ENCODE assay signal across 10 mouse cellular contexts in the genomic region with DNA sequence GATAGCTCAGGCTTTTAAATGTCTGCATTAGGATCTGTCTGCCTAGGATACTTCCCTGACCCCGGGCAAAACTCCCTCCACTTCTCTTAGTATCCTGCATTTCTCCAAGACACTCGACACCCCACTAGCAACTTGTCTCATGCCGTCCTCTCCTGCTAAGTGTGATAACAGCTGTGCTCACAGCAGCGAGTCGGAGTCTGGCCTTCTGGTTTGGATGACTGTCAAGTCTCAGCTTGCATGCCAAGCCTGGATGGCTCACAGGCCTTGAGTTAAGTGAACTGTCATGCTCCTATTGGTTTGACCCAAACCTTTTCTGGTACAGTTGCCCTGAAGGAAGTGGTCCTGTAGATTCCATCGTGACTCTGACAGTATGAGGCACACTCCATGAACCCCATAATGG.
DNase-seq lines count a peak whose midpoint lies in the region; TF ChIP-seq lines count a peak whose summit lies in the region.
"Had no signal": no experiment of that assay in that cellular context is flagged by ENCODE, and none has a peak within 500 bp of the region (broad histone marks: within the 10 kb centered on the region; RNA-seq: fewer than 3 reads in every experiment).

No protein-coding gene starts in this region.

- H3K4me3 ChIP-seq in cerebellum, adult 2 months (replicated peaks; ENCODE audit: insufficient read depth, low read depth, low read length) = no peak overlapping the region
- H3K4me3 ChIP-seq in kidney, adult 2 months (ENCODE audit: insufficient read depth, low read depth, low read length) = no peak overlapping the region
- H3K4me3 ChIP-seq: forebrain, embryonic 15.5 days; left cerebral cortex, adult 2 months had no signal

- H3K4me1 ChIP-seq in cerebellum, adult 2 months (ENCODE audit: control insufficient read depth, insufficient read depth, low read length) = peaks cover 3% of the 10 kb centered on the region; the same call in 1 of the 2 replicates
- no peaks in the 10 kb centered on the region for H3K4me1 ChIP-seq in kidney, adult 2 months (ENCODE audit: control insufficient read depth, insufficient read depth, low read length)
- H3K4me1 ChIP-seq: forebrain, embryonic 15.5 days had no signal

- TF ChIP-seq POLR2A in cerebellum, adult 2 months (IDR thresholded peaks at IDR 0.05; ENCODE audit: borderline replicate concordance, insufficient read depth, low read length) = no peak
- TF ChIP-seq POLR2A in kidney, adult 2 months (IDR thresholded peaks at IDR 0.05; ENCODE audit: low read depth, low read length) = no peak

- H3K36me3 ChIP-seq in kidney, adult 2 months (ENCODE audit: control insufficient read depth, insufficient read depth, low read length) = no peaks in the 10 kb centered on the region
- H3K36me3 ChIP-seq: forebrain, embryonic 15.5 days had no signal

- peak; percentile 29 to 43 for DNase-seq in cerebellum, adult 2 months
- DNase-seq in cerebellum, adult 18-20 months = no peak
- DNase-seq in layer of hippocampus, adult 8-10 months (ENCODE audit: low spot score in 2 of 2) = peak; percentile 9 to 11
- no peak for DNase-seq in layer of hippocampus, adult 9-10 months (ENCODE audit: low spot score)
- DNase-seq in adrenal gland, postnatal 14 days = peak; percentile 64
- DNase-seq in heart, postnatal 14 days = peak; percentile 19 to 46
- no peak for DNase-seq in spleen, adult 18-20 months
- DNase-seq in kidney, adult 2 months = no peak

- H3K27ac ChIP-seq in cerebellum, adult 2 months (ENCODE audit: insufficient read depth, low read length) = no peak overlapping the region
- no peak overlapping the region for H3K27ac ChIP-seq in kidney, adult 2 months (ENCODE audit: insufficient read depth, low read depth, low read length)
- H3K27ac ChIP-seq: forebrain, embryonic 15.5 days; left cerebral cortex, adult 2 months had no signal

- no peaks in the 10 kb centered on the region for H3K27me3 ChIP-seq in cerebellum, adult 2 months (ENCODE audit: control insufficient read depth, insufficient read depth, low read length)
- no peaks in the 10 kb centered on the region for H3K27me3 ChIP-seq in kidney, adult 2 months (replicated peaks; ENCODE audit: control insufficient read depth, insufficient read depth, low read length)
- H3K27me3 ChIP-seq: forebrain, embryonic 15.5 days had no signal

- WGBS in cerebellum, adult 2 months = 4% methylated on average over 6 of the region's 6 CpGs
- WGBS in kidney, adult 2 months = 19% methylated on average over 6 of the region's 6 CpGs

- intact Hi-C loops in heart, postnatal 14 days (cut with DNase I) = no loop called here

- no peak for TF ChIP-seq CTCF in cerebellum, adult 2 months (IDR thresholded peaks at IDR 0.05; ENCODE audit: borderline replicate concordance, insufficient read depth, low read depth, low read length)
- TF ChIP-seq CTCF in kidney, adult 2 months (conservative IDR thresholded peaks at IDR 0.05; ENCODE audit: insufficient read depth, insufficient read length, low read depth, low read length) = no peak

Comparison
In these comparisons a context has a peak if more than half of its experiments do, and no peak if none do; other contexts are left out.
1. DNase-seq: peak in cerebellum, adult 2 months (2 of 2), layer of hippocampus, adult 8-10 months (2 of 2), adrenal gland, postnatal 14 days (single experiment) and heart, postnatal 14 days (2 of 2); none in cerebellum, adult 18-20 months (0 of 2), layer of hippocampus, adult 9-10 months (single experiment), spleen, adult 18-20 months (0 of 2) and kidney, adult 2 months (single experiment).